Mouse (Mus musculus) embryonic facial prominence, embryonic 11.5 days (tissue): ENCODE measurements around the gene 2200002J24Rik. TPM values are rescaled to one million over a fixed set of nuclear protein-coding genes. Genes with fewer than 3 reads are reported as not detected.
A peak's percentile ranks its signal among the peaks of the same experiment; 100 is the strongest.

Experiments
- ATAC-seq: fragments of 200-750 bp; cut with Nextera tagmentation; replicated peaks from 2 replicates; pipeline ENCODE4 v1.8.0; 2017; ENCODE audit warnings: low read depth; ENCODE audit not compliant: insufficient number of reproducible peaks, low FRiP score, low TSS enrichment
- DNase-seq: peaks from one replicate; pipeline ENCODE4 v3.0.0-alpha.2; 2015; ENCODE audit warnings: low spot score
- H3K27ac ChIP-seq: fragments of 300-500 bp; sonication (generic); replicated peaks from 2 replicates; pipeline ENCODE4 v1.5.1; 2014; ENCODE audit warnings: mild to moderate bottlenecking, low read depth, low read length, control low read depth
- H3K27me3 ChIP-seq: fragments of 300-500 bp; sonication (generic); 2 replicates; pipeline ENCODE4 v1.6.1; 2014; ENCODE audit warnings: mild to moderate bottlenecking, low read length, moderate library complexity, mixed read lengths; ENCODE audit not compliant: control insufficient read depth, insufficient read depth
- H3K36me3 ChIP-seq: fragments of 300-500 bp; sonication (generic); replicated peaks from 2 replicates; pipeline ENCODE4 v1.6.1; 2014; ENCODE audit warnings: low read depth, mild to moderate bottlenecking, low read length, moderate library complexity, mixed read lengths; ENCODE audit not compliant: control insufficient read depth, insufficient read depth
- H3K4me1 ChIP-seq: fragments of 300-500 bp; sonication (generic); 2 replicates; pipeline ENCODE4 v1.6.1; 2014; ENCODE audit warnings: low read length, mixed read lengths; ENCODE audit not compliant: control insufficient read depth, insufficient read depth
- H3K4me2 ChIP-seq: fragments of 300-500 bp; sonication (generic); 2 replicates; pipeline ENCODE4 v1.6.1; 2014; ENCODE audit warnings: low read depth, mild to moderate bottlenecking, control low read depth, low read length, moderate library complexity
- H3K4me3 ChIP-seq: fragments of 300-500 bp; sonication (generic); 2 replicates; pipeline ENCODE4 v1.5.1; 2014; ENCODE audit warnings: low read depth, low read length, control low read depth
- H3K9ac ChIP-seq: fragments of 300-500 bp; sonication (generic); replicated peaks from 2 replicates; pipeline ENCODE4 v1.6.1; 2014; ENCODE audit warnings: mild to moderate bottlenecking, control low read depth, low read length
- H3K9me3 ChIP-seq: fragments of 300-500 bp; sonication (generic); replicated peaks from 2 replicates; pipeline ENCODE4 v1.6.1; 2016; ENCODE audit warnings: mild to moderate bottlenecking, low read length, inconsistent platforms, mixed read lengths; ENCODE audit not compliant: control insufficient read depth
- WGBS: fragments of 180-500 bp; shearing (Covaris S2); extraction: QIAGEN DNeasy Blood & Tissue Kit; methylation state at CpG from one replicate; pipeline ENCODE4 v1.1.7; 2014; 5-methylcytosine and 5-hydroxymethylcytosine counted together
- polyA plus RNA-seq: library from polyadenylated mRNA; unstranded; fragments of >200 nt; fragmentation: Nextera tagmentation; extraction: Ambion mirVana; gene quantifications from 2 replicates; pipeline ENCODE4 v1.2.1, GENCODE M21; 2014

The 2200002J24Rik gene
- polyA plus RNA-seq, result not detected in 2 replicates

DNA sequence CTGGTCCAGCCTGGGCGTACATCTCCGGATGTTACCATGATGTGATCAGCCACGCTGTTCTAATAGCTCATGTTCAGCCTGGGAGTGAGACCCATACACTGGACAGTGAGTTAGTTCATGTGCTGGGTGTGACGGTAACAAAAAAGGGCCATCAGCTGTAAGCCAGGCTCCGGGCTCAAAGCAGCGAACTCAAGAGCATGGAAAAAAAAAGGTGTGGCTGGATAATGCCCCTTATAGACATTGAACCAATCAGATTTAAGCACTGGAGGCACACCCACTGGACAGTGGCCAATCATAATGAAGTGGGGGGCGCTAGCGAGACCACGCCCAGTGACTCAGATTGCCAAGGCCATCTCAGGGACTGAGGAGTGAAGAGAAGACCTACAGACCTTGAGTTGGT, at the start of gene 2200002J24Rik:
Gene 2200002J24Rik, plus strand, starts transcription at position 338 of the 400 bp plus-strand sequence.
- H3K4me1 ChIP-seq, result no peaks in the 10 kb centered on the region
- no peaks in the 10 kb centered on the region for H3K36me3 ChIP-seq
- H3K27me3 ChIP-seq, result no peaks in the 10 kb centered on the region
- 35% methylated on average over 9 of the region's 9 CpGs for WGBS
- DNase-seq (peak; percentile 20), ATAC-seq (no peak)
- H3K9me3 ChIP-seq, result no peaks in the 10 kb centered on the region
- H3K9ac ChIP-seq, result no peak within 1 kb of the TSS
- H3K4me2 ChIP-seq, result no peak within 1 kb of the TSS
- H3K4me3 ChIP-seq, result no peak within 1 kb of the TSS
- no peak within 1 kb of the TSS for H3K27ac ChIP-seq

DNA sequence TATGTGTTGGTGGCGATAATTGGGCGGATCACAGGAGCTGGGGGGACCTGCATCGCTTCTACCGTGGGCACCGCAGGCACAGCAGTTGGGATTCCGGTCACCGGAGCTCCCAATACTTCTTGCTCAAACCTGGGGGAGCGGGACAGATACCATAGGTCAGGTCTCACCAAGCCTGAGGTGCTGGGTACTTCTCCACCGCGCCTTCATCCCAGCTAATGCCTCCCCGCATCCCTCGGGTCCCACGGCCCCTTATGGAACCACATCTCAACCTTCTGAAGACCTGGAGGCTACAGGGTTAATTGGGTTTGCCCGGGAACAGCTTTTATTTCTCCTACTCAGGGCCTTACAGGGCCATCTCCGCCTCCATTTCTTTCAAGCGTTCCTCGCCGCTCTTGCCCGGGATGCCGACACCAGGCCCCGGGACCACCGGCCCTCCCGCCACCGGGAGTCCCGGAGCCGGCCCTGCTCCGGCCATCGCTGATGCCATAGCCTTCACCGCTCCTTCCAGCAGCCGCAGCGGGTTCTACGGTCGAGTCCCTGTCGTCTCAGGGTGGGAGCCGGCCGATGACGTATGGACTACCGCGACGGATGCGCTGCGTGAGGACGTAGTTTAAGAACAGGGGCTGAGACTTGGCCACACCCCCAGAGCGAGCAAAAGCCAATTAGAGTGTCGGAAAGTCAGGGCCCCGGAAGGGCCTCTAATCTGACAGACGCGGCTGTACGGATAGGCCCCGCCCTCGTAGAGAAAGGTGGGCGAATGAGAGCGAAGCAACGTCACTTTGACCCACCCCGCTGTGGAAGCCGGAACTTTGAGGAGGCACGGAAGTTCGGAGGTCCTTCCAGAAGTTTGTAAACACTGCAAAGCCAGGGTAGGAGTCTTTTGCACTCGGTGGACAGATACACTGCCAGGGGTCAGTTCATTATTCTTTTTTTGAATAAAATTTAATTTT, 48.9 kb upstream of the 2200002J24Rik start, which contains the start of gene Rbm42:
Gene Rbm42, minus strand, starts transcription at position 727 of the 950 bp plus-strand sequence.
- Histone ChIP-seq H3K36me3 (peaks cover 2% of the 10 kb centered on the region), H3K9ac (peak within 1 kb of the TSS; percentile 93), H3K4me1 (no peaks in the 10 kb centered on the region), H3K9me3 (no peaks in the 10 kb centered on the region), H3K27me3 (no peaks in the 10 kb centered on the region), H3K4me2 (peak within 1 kb of the TSS; percentile 72), H3K27ac (no peak within 1 kb of the TSS), H3K4me3 (peak within 1 kb of the TSS; percentile 90)
- DNase-seq (peak; percentile 99), ATAC-seq (peak; percentile 98)
- WGBS, result 2% methylated on average over 59 of the region's 59 CpGs

DNA sequence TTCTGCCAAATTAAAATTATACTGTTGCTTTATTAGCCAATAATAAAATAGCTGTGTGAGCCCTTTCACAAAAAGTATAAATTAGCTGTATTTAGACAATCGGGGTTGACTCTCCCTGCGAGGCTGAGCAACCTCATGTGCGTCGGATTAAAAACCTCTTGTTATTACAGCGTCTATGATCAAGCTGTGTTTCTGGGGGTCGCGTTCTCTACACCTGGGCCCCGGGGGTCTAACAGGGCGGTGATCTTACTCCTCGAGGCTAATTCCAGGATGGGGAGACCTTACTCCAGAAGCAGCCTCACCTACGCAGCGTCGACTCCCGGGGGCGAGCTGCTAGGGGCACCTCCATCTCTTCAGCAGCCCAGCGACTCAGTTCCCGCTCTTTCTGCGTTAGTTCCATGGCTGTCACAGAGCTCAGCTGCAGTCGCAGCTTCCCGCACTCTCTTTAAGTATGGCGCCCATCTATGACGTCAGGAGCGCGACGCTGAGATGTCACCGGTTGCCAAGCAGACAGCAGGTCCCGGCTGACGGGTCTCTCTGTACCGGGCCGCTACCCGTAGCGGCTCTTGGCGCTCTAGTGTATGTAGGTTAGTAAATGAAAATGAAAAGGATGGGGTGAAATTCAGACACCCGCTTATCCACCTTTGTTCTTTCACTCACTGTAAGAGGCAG, 34.1 kb upstream of the 2200002J24Rik start, which contains the start of gene Haus5:
Gene Haus5, minus strand, starts transcription at position 466 of the 672 bp plus-strand sequence.
- Histone ChIP-seq H3K4me1 (no peaks in the 10 kb centered on the region), H3K9ac (peak within 1 kb of the TSS; percentile 73), H3K4me2 (peak within 1 kb of the TSS; percentile 76), H3K4me3 (peak within 1 kb of the TSS; percentile 64), H3K27me3 (no peaks in the 10 kb centered on the region), H3K9me3 (no peaks in the 10 kb centered on the region), H3K27ac (no peak within 1 kb of the TSS), H3K36me3 (peaks cover 5% of the 10 kb centered on the region)
- peak; percentile 95 for DNase-seq
- under 1% methylated on average over 34 of the region's 34 CpGs for whole genome bisulfite sequencing
- ATAC-seq, result peak; percentile 87

DNA sequence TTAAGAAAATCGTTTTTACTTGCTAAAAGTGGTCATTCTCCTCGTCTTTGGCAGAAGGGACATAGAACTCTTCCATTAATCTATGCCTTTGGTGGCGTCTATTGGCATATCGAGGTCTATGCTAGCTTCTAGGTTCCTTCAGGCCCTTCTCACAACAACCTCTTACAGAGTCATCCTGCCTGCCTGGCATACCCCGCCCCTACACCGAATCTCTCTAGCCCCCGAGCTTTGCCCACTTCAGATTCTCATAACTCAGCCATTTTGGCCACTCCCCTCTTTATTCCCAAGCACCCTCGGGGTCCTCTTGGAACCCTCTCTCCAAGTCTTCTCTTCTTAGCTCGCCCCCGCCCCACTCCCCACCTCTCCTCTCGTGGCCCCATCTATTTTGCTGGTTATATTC, 33.4 kb upstream of the 2200002J24Rik start:
- WGBS, result 6% methylated on average over 11 of the region's 11 CpGs
- Histone ChIP-seq H3K27ac (no peak overlapping the region), H3K4me1 (no peaks in the 10 kb centered on the region), H3K9me3 (no peaks in the 10 kb centered on the region), H3K27me3 (no peaks in the 10 kb centered on the region), H3K9ac (peak overlapping the region; percentile 73), H3K36me3 (peaks cover 5% of the 10 kb centered on the region), H3K4me2 (peak overlapping the region; percentile 76), H3K4me3 (peak overlapping the region; percentile 64)
- ATAC-seq, result no peak
- peak; percentile 8 for DNase-seq

- Histone ChIP-seq H3K4me3 (no peak overlapping the region), H3K27ac (no peak overlapping the region), H3K4me1 (no peaks in the 10 kb centered on the region), H3K9me3 (no peaks in the 10 kb centered on the region), H3K4me2 (no peak overlapping the region), H3K36me3 (no peaks in the 10 kb centered on the region), H3K27me3 (no peaks in the 10 kb centered on the region), H3K9ac (no peak overlapping the region)
- DNase-seq, result peak; percentile 28
- WGBS, result 44% methylated on average over 3 of the region's 3 CpGs
- no peak for ATAC-seq
Observed at GRCm38 (mm10) chr7:30669229-30669628, 29.5 kb upstream of the 2200002J24Rik start.

GRCm38 (mm10) chr7:30671480-30671879, 27.2 kb upstream of the 2200002J24Rik start, which contains the start of gene Pmis2:
TSS of gene Pmis2 (minus strand) at chr7:30671605.
- Histone ChIP-seq H3K27ac (no peak within 1 kb of the TSS), H3K36me3 (no peaks in the 10 kb centered on the region), H3K4me2 (no peak within 1 kb of the TSS), H3K9ac (no peak within 1 kb of the TSS), H3K27me3 (no peaks in the 10 kb centered on the region), H3K4me3 (no peak within 1 kb of the TSS), H3K9me3 (no peaks in the 10 kb centered on the region), H3K4me1 (no peaks in the 10 kb centered on the region)
- ATAC-seq (no peak), DNase-seq (no peak)
- 65% methylated on average over 9 of the region's 9 CpGs for WGBS

- H3K4me2 ChIP-seq, result no peak overlapping the region
- no peaks in the 10 kb centered on the region for H3K9me3 ChIP-seq
- ATAC-seq (no peak), DNase-seq (no peak)
- no peaks in the 10 kb centered on the region for H3K27me3 ChIP-seq
- no peak overlapping the region for H3K27ac ChIP-seq
- H3K4me1 ChIP-seq, result no peaks in the 10 kb centered on the region
- WGBS, result 66% methylated on average over 5 of the region's 5 CpGs
- no peak overlapping the region for H3K4me3 ChIP-seq
- H3K36me3 ChIP-seq, result no peaks in the 10 kb centered on the region
- no peak overlapping the region for H3K9ac ChIP-seq
Observed at GRCm38 (mm10) chr7:30678263-30678975, 20.3 kb upstream of the 2200002J24Rik start.
